Mouse (Mus musculus) MEL (cell line): ENCODE data around the gene Lca5. TPM values are rescaled to one million over a fixed set of nuclear protein-coding genes. Genes with fewer than 3 reads are reported as not detected.

Experiments used
- DNase-seq: peaks from one replicate; pipeline ENCODE4 v3.0.0; 2011; ENCODE audit warnings: low read depth, low spot score
- H3K27ac ChIP-seq: 2 replicates; pipeline ENCODE4 v1.5.1; 2012; ENCODE audit warnings: low read depth, mild to moderate bottlenecking, control low read depth, low read length, moderate library complexity; ENCODE audit not compliant: control insufficient read depth
- H3K27me3 ChIP-seq, 2 experiments: fragments of 150-350 bp in 1 of 2; sonication (generic) in 1 of 2; 2 replicates each; pipeline ENCODE4 v1.6.1; 2012; ENCODE audit warnings: low read length in 2 of 2, mild to moderate bottlenecking in 2 of 2, improper control_type of control experiment in 1 of 2, moderate library complexity in 1 of 2; ENCODE audit not compliant: insufficient read depth in 2 of 2, control insufficient read depth in 1 of 2
- H3K36me3 ChIP-seq, 2 experiments: 2 replicates each; pipeline ENCODE4 v1.6.1; 2012 to 2014; ENCODE audit warnings: low read length in 2 of 2, improper control_type of control experiment in 1 of 2, inconsistent platforms in 1 of 2, mild to moderate bottlenecking in 1 of 2; ENCODE audit not compliant: insufficient read depth in 2 of 2, control insufficient read depth in 1 of 2
- H3K4me1 ChIP-seq, 2 experiments: fragments of 150-350 bp in 1 of 2; sonication (generic) in 1 of 2; 2 replicates each; pipeline ENCODE4 v1.6.1; 2012; ENCODE audit warnings: low read length in 2 of 2, improper control_type of control experiment in 1 of 2, mild to moderate bottlenecking in 1 of 2; ENCODE audit not compliant: insufficient read depth in 2 of 2, control insufficient read depth in 1 of 2
- H3K4me3 ChIP-seq, 2 experiments: fragments of 150-350 bp in 1 of 2; sonication (generic) in 1 of 2; 2 replicates each; pipeline ENCODE4 v1.5.1; 2012; ENCODE audit warnings: low read depth in 2 of 2, low read length in 2 of 2, mild to moderate bottlenecking in 2 of 2, moderate library complexity in 2 of 2, control low read depth in 1 of 2, improper control_type of control experiment in 1 of 2; ENCODE audit not compliant: control insufficient read depth in 1 of 2, insufficient read depth in 1 of 2
- H3K79me2 ChIP-seq: 2 replicates; pipeline ENCODE4 v1.6.1; 2012; ENCODE audit warnings: mild to moderate bottlenecking, low read length, moderate library complexity; ENCODE audit not compliant: control insufficient read depth, poor library complexity, insufficient read depth
- H3K9ac ChIP-seq: 2 replicates; pipeline ENCODE4 v1.6.1; 2012; ENCODE audit warnings: low read depth, mild to moderate bottlenecking, control low read depth, low read length, moderate library complexity; ENCODE audit not compliant: control insufficient read depth, poor library complexity, severe bottlenecking
- H3K9me3 ChIP-seq: fragments of 150-350 bp; sonication (generic); replicated peaks from 2 replicates; pipeline ENCODE4 v1.6.1; 2012; ENCODE audit warnings: mild to moderate bottlenecking, low read length, improper control_type of control experiment, moderate library complexity; ENCODE audit not compliant: insufficient read depth
- BHLHE40 ChIP-seq: IDR thresholded peaks from 2 replicates; pipeline ENCODE4 v1.6.1; 2012; ENCODE audit warnings: low read depth, mild to moderate bottlenecking, inconsistent platforms, low read length, improper control_type of control experiment, borderline replicate concordance
- CHD2 ChIP-seq: IDR thresholded peaks from 2 replicates; pipeline ENCODE4 v1.6.1; 2011; ENCODE audit warnings: low read length, improper control_type of control experiment
- CTCF ChIP-seq, 3 experiments: IDR thresholded peaks in 2 of 3; conservative IDR thresholded peaks in 1 of 3; 2 replicates each; pipeline ENCODE4 v1.5.1; 2011 to 2012; ENCODE audit warnings: low read length in 3 of 3, low read depth in 2 of 3, mild to moderate bottlenecking in 2 of 3, improper control_type of control experiment in 1 of 3, inconsistent platforms in 1 of 3, mixed read lengths in 1 of 3, moderate library complexity in 1 of 3; ENCODE audit not compliant: control insufficient read depth in 1 of 3, insufficient read depth in 1 of 3, poor library complexity in 1 of 3, severe bottlenecking in 1 of 3
- ELF1 ChIP-seq: IDR thresholded peaks from 2 replicates; pipeline ENCODE4 v1.6.1; 2014; ENCODE audit warnings: low read depth, mild to moderate bottlenecking, inconsistent platforms, low read length, improper control_type of control experiment, moderate library complexity
- EP300 ChIP-seq, 2 experiments: IDR thresholded peaks; 2 replicates each; pipeline ENCODE4 v1.6.1; 2011; ENCODE audit warnings: improper control_type of control experiment in 2 of 2, low read length in 2 of 2, low read depth in 1 of 2, mild to moderate bottlenecking in 1 of 2
- GABPA ChIP-seq: IDR thresholded peaks from 2 replicates; pipeline ENCODE4 v1.6.1; 2012; ENCODE audit warnings: low read depth, mild to moderate bottlenecking, inconsistent platforms, low read length, improper control_type of control experiment, moderate library complexity
- GATA1 ChIP-seq: IDR thresholded peaks from 2 replicates; pipeline ENCODE4 v1.6.1; 2011; ENCODE audit warnings: low read depth, low read length, improper control_type of control experiment
- HCFC1 ChIP-seq: IDR thresholded peaks from 2 replicates; pipeline ENCODE4 v1.6.1; 2012; ENCODE audit warnings: low read depth, mild to moderate bottlenecking, inconsistent platforms, low read length, improper control_type of control experiment, moderate library complexity
- JUND ChIP-seq: IDR thresholded peaks from 2 replicates; pipeline ENCODE4 v1.6.1; 2011; ENCODE audit warnings: low read depth, mild to moderate bottlenecking, improper control_type of control experiment, low read length
- MAFK ChIP-seq: IDR thresholded peaks from 2 replicates; pipeline ENCODE4 v1.6.1; 2011; ENCODE audit warnings: low read depth, mild to moderate bottlenecking, low read length, improper control_type of control experiment, borderline replicate concordance
- MAX ChIP-seq: IDR thresholded peaks from 2 replicates; pipeline ENCODE4 v1.6.1; 2011; ENCODE audit warnings: low read length, improper control_type of control experiment
- MAZ ChIP-seq: IDR thresholded peaks from 2 replicates; pipeline ENCODE4 v1.6.1; 2012; ENCODE audit warnings: low read depth, mild to moderate bottlenecking, inconsistent platforms, low read length, improper control_type of control experiment
- MXI1 ChIP-seq: IDR thresholded peaks from 2 replicates; pipeline ENCODE4 v1.6.1; 2011; ENCODE audit warnings: mild to moderate bottlenecking, low read depth, low read length, improper control_type of control experiment
- MYB ChIP-seq: IDR thresholded peaks from 2 replicates; pipeline ENCODE4 v1.6.1; 2011; ENCODE audit warnings: mild to moderate bottlenecking, low read depth, low read length, improper control_type of control experiment
- MYC ChIP-seq: IDR thresholded peaks from 2 replicates; pipeline ENCODE4 v1.6.1; 2011; ENCODE audit warnings: low read depth, mild to moderate bottlenecking, low read length, improper control_type of control experiment, moderate library complexity
- POLR2A ChIP-seq, 2 experiments: IDR thresholded peaks; 2 replicates each; pipeline ENCODE4 v1.6.1; 2011 to 2012; ENCODE audit warnings: low read length in 2 of 2, mild to moderate bottlenecking in 2 of 2, control low read depth in 1 of 2, improper control_type of control experiment in 1 of 2, low read depth in 1 of 2, moderate library complexity in 1 of 2; ENCODE audit not compliant: control insufficient read depth in 1 of 2, insufficient read depth in 1 of 2, poor library complexity in 1 of 2
- POLR2AphosphoS5 ChIP-seq: IDR thresholded peaks from 2 replicates; pipeline ENCODE4 v1.6.1; 2012; ENCODE audit warnings: low read depth, borderline replicate concordance, mild to moderate bottlenecking, inconsistent platforms, low read length, moderate library complexity, mixed read lengths
- RAD21 ChIP-seq: IDR thresholded peaks from 2 replicates; pipeline ENCODE4 v1.6.1; 2011; ENCODE audit warnings: mild to moderate bottlenecking, low read depth, low read length, improper control_type of control experiment
- RCOR1 ChIP-seq: IDR thresholded peaks from 2 replicates; pipeline ENCODE4 v1.6.1; 2012; ENCODE audit warnings: low read depth, mild to moderate bottlenecking, inconsistent platforms, low read length, improper control_type of control experiment
- SMC3 ChIP-seq: IDR thresholded peaks from 2 replicates; pipeline ENCODE4 v1.6.1; 2011; ENCODE audit warnings: low read depth, low read length, improper control_type of control experiment
- TCF12 ChIP-seq: IDR thresholded peaks from 2 replicates; pipeline ENCODE4 v1.6.1; 2014; ENCODE audit warnings: low read depth, mild to moderate bottlenecking, inconsistent platforms, low read length, improper control_type of control experiment, moderate library complexity
- UBTF ChIP-seq: IDR thresholded peaks from 2 replicates; pipeline ENCODE4 v1.6.1; 2012; ENCODE audit warnings: low read depth, mild to moderate bottlenecking, inconsistent platforms, low read length, improper control_type of control experiment, moderate library complexity, borderline replicate concordance; ENCODE audit not compliant: insufficient read depth
- USF1 ChIP-seq: IDR thresholded peaks from 2 replicates; pipeline ENCODE4 v1.6.1; 2014; ENCODE audit warnings: low read depth, mild to moderate bottlenecking, inconsistent platforms, low read length, improper control_type of control experiment, moderate library complexity
- USF2 ChIP-seq, 2 experiments: IDR thresholded peaks; 2 replicates each; pipeline ENCODE4 v1.6.1; 2011 to 2012; ENCODE audit warnings: improper control_type of control experiment in 2 of 2, low read length in 2 of 2, borderline replicate concordance in 1 of 2, inconsistent platforms in 1 of 2, low read depth in 1 of 2, mild to moderate bottlenecking in 1 of 2; ENCODE audit not compliant: insufficient read depth in 1 of 2
- ZC3H11A ChIP-seq: IDR thresholded peaks from 2 replicates; pipeline ENCODE4 v1.6.1; 2012; ENCODE audit warnings: low read depth, mild to moderate bottlenecking, inconsistent platforms, low read length, improper control_type of control experiment
- ZKSCAN1 ChIP-seq: IDR thresholded peaks from 2 replicates; pipeline ENCODE4 v1.6.1; 2012; ENCODE audit warnings: low read depth, mild to moderate bottlenecking, inconsistent platforms, low read length, improper control_type of control experiment, moderate library complexity
- ZNF384 ChIP-seq: IDR thresholded peaks from 2 replicates; pipeline ENCODE4 v1.6.1; 2012; ENCODE audit warnings: low read depth, mild to moderate bottlenecking, inconsistent platforms, low read length, improper control_type of control experiment
- polyA plus RNA-seq, 2 experiments: library from polyadenylated mRNA; stranded (reverse) in 1 of 2; unstranded in 1 of 2; fragments of >175 nt in 1 of 2; fragments of >200 nt in 1 of 2; gene quantifications; 2 replicates each; pipeline versions ENCODE4 v1.2.1 to v1.2.4; 2012; ENCODE audit warnings: low replicate concordance in 2 of 2, low read depth in 1 of 2; ENCODE audit not compliant: insufficient read length in 2 of 2, insufficient read depth in 1 of 2, missing spikeins in 1 of 2
- total RNA-seq: library from RNA; depleted of rRNA; stranded (reverse); fragments of 300-350 nt; gene quantifications from 2 replicates; pipeline ENCODE4 v1.2.3, GENCODE M21; 2012

Lca5 gene
- total and polyA plus RNA-seq, 3 experiments = not detected

GRCm38 (mm10) chr9:83386264-83386855 lies 54.6 kb downstream of the Lca5 start:
- H3K27ac ChIP-seq = no peak overlapping the region
- no peak for DNase-seq
- H3K79me2 ChIP-seq = no peaks in the 10 kb centered on the region
- no peaks in the 10 kb centered on the region for H3K36me3 ChIP-seq
- no peak overlapping the region for H3K4me3 ChIP-seq
- TF ChIP-seq GABPA (no peak), USF2 (IDR thresholded peaks at IDR 0.05; ENCODE audit: borderline replicate concordance in 1 of 2, insufficient read depth in 1 of 2, low read depth in 1 of 2, low read length in 2 of 2) (no peak), POLR2AphosphoS5 (no peak), MYB (no peak), ELF1 (no peak), MYC (no peak), GATA1 (no peak), RCOR1 (no peak), EP300 (IDR thresholded peaks at IDR 0.05; ENCODE audit: low read depth in 1 of 2, low read length in 2 of 2) (no peak), TCF12 (no peak), ZKSCAN1 (no peak), MAZ (no peak), JUND (no peak), HCFC1 (no peak), MXI1 (no peak), USF1 (no peak), MAX (no peak), ZC3H11A (no peak), MAFK (no peak), CHD2 (no peak)
- no peaks in the 10 kb centered on the region; a peak in 1 of 4 replicates for H3K27me3 ChIP-seq
- H3K9me3 ChIP-seq = no peaks in the 10 kb centered on the region
- H3K9ac ChIP-seq = no peak overlapping the region
- no peaks in the 10 kb centered on the region for H3K4me1 ChIP-seq

- H3K27me3 ChIP-seq = no peaks in the 10 kb centered on the region; a peak in 1 of 4 replicates
- H3K27ac ChIP-seq = no peak overlapping the region
- DNase-seq = no peak
These were observed 55.6 kb downstream of the Lca5 start for GRCm38 (mm10) chr9:83385301-83385700.

More at GRCm38 (mm10) chr9:83385301-83385700, 55.6 kb downstream of the Lca5 start:
- Histone ChIP-seq H3K4me1 (no peaks in the 10 kb centered on the region), H3K4me3 (no peak overlapping the region), H3K9me3 (no peaks in the 10 kb centered on the region), H3K79me2 (no peaks in the 10 kb centered on the region), H3K9ac (no peak overlapping the region), H3K36me3 (no peaks in the 10 kb centered on the region)
- TF ChIP-seq BHLHE40 (no peak), SMC3 (no peak), UBTF (no peak), MXI1 (no peak), POLR2A (IDR thresholded peaks at IDR 0.05; ENCODE audit: control insufficient read depth in 1 of 2, insufficient read depth in 1 of 2, low read depth in 1 of 2, low read length in 2 of 2, poor library complexity in 1 of 2) (no peak), ZNF384 (no peak), RCOR1 (no peak), USF1 (no peak), EP300 (IDR thresholded peaks at IDR 0.05; ENCODE audit: low read depth in 1 of 2, low read length in 2 of 2) (no peak), CTCF (IDR thresholded peaks at IDR 0.05 in 2 of 3, conservative IDR thresholded peaks at IDR 0.05 in 1 of 3; ENCODE audit: control insufficient read depth in 1 of 3, insufficient read depth in 1 of 3, low read depth in 2 of 3, low read length in 3 of 3, poor library complexity in 1 of 3, severe bottlenecking in 1 of 3) (no peak), RAD21 (no peak)
